Mouse (Mus musculus) C2C12 (cell line): ENCODE results near the gene Nr5a1.

Experiments used
- CEBPB ChIP-seq: IDR thresholded peaks from one replicate; pipeline ENCODE4 v1.6.1; 2011; ENCODE audit warnings: low read depth, mild to moderate bottlenecking, control low read depth, moderate library complexity
- CTCF ChIP-seq: IDR thresholded peaks from one replicate; pipeline ENCODE4 v1.5.1; 2011; ENCODE audit not compliant: control insufficient read depth, insufficient read depth, insufficient read length
- MAX ChIP-seq: IDR thresholded peaks from one replicate; pipeline ENCODE4 v1.6.1; 2011; ENCODE audit warnings: mild to moderate bottlenecking, control low read depth
- MYOD1 ChIP-seq: IDR thresholded peaks from one replicate; pipeline ENCODE4 v1.6.1; 2011; ENCODE audit warnings: low read depth; ENCODE audit not compliant: control insufficient read depth, insufficient read length
- USF1 ChIP-seq: IDR thresholded peaks from one replicate; pipeline ENCODE4 v1.6.1; 2011; ENCODE audit warnings: low read depth, mild to moderate bottlenecking, control low read depth, moderate library complexity

GRCm38 (mm10) chr2:38730331-38730827 lies 16.0 kb upstream of the Nr5a1 start:
- TF ChIP-seq CTCF: no peak
- no peak for TF ChIP-seq MAX
- TF ChIP-seq CEBPB: no peak
- TF ChIP-seq MYOD1: no peak
- TF ChIP-seq USF1: no peak
